Mouse (Mus musculus) limb, embryonic 12.5 days (tissue): ENCODE data around the gene Gm10283. TPM values are rescaled to one million over a fixed set of nuclear protein-coding genes. Genes with fewer than 3 reads are reported as not detected.

Source experiments
- ATAC-seq: fragments of 200-750 bp; cut with Nextera tagmentation; 2 replicates; pipeline ENCODE4 v1.8.0; 2017; ENCODE audit warnings: low read depth, moderate TSS enrichment; ENCODE audit not compliant: insufficient number of reproducible peaks, insufficient read depth, low FRiP score, low TSS enrichment
- H3K27ac ChIP-seq: fragments of 300-500 bp; sonication (generic); 2 replicates; pipeline ENCODE4 v1.5.1; 2016; ENCODE audit warnings: mild to moderate bottlenecking, moderate library complexity
- H3K27me3 ChIP-seq: fragments of 300-500 bp; sonication (generic); 2 replicates; pipeline ENCODE4 v1.6.1; 2016; ENCODE audit warnings: mild to moderate bottlenecking, moderate library complexity
- H3K36me3 ChIP-seq: fragments of 300-500 bp; sonication (generic); 2 replicates; pipeline ENCODE4 v1.6.1; 2016; ENCODE audit warnings: mild to moderate bottlenecking, moderate library complexity
- H3K4me1 ChIP-seq: fragments of 300-500 bp; sonication (generic); replicated peaks from 2 replicates; pipeline ENCODE4 v1.6.1; 2016
- H3K4me2 ChIP-seq: fragments of 300-500 bp; sonication (generic); 2 replicates; pipeline ENCODE4 v1.6.1; 2016; ENCODE audit warnings: mild to moderate bottlenecking, moderate library complexity
- H3K4me3 ChIP-seq: fragments of 300-500 bp; sonication (generic); replicated peaks from 2 replicates; pipeline ENCODE4 v1.5.1; 2016; ENCODE audit warnings: mild to moderate bottlenecking
- H3K9ac ChIP-seq: fragments of 300-500 bp; sonication (generic); replicated peaks from 2 replicates; pipeline ENCODE4 v1.6.1; 2016; ENCODE audit warnings: mild to moderate bottlenecking, moderate library complexity
- H3K9me3 ChIP-seq: fragments of 300-500 bp; sonication (generic); 2 replicates; pipeline ENCODE4 v1.6.1; 2016; ENCODE audit warnings: mild to moderate bottlenecking, moderate library complexity
- WGBS: fragments of 180-500 bp; shearing (Covaris S2); methylation state at CpG from one replicate; pipeline ENCODE4 v1.1.7; 2016; 5-methylcytosine and 5-hydroxymethylcytosine counted together
- polyA plus RNA-seq: library from polyadenylated mRNA; unstranded; fragments of >200 nt; fragmentation: Nextera tagmentation; extraction: Ambion mirVana; gene quantifications from 2 replicates; pipeline ENCODE4 v1.2.1, GENCODE M21; 2016

Gm10283 gene
- polyA plus RNA-seq, 1 experiment from 2014 or later, result not detected

DNA sequence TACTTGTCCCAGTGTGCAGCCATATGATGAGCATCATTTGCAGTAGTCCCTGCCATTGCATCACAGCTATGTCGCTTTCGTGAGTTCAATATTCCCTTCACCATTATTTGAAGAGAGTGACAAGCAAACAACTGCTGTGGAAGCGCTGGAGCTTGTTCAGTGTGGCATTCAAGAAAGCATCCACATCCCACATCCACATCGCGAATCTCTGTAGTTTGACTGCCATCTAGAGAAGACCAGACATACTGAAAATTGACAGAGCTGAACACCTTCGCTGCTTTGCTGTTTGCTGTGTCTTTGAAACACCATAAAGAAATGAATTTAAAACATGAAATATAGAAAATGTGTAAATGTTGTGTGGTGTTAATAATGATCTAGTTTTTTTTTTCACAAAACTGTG, 58.0 kb downstream of the Gm10283 start:
- Histone ChIP-seq H3K4me1 (no peaks in the 10 kb centered on the region), H3K9ac (no peak overlapping the region), H3K9me3 (no peaks in the 10 kb centered on the region), H3K36me3 (no peaks in the 10 kb centered on the region), H3K4me3 (no peak overlapping the region), H3K4me2 (no peak overlapping the region), H3K27me3 (no peaks in the 10 kb centered on the region), H3K27ac (no peak overlapping the region)
- 78% methylated on average over 6 of the region's 6 CpGs for WGBS
- ATAC-seq, result no peak

DNA sequence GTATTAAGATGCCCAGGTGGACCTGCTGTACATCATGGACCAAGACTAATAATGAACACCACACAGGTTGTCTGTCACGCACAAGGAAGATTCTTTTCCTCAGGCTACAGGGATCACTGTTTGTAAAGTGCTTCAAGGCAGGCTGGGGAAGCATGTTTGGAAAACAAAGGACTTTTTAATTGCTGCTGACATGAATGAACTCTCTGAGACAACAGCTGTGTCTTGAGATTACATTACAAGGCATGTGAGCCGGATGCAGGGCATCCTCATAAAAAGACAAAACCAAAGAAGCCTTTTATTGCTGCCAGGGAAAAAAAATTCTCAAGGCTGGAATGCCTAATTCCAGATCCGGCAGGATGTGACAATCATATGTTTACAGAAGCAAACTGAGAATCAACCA, 64.4 kb downstream of the Gm10283 start:
- Histone ChIP-seq H3K4me1 (no peaks in the 10 kb centered on the region), H3K9ac (no peak overlapping the region), H3K36me3 (no peaks in the 10 kb centered on the region), H3K4me3 (no peak overlapping the region), H3K4me2 (no peak overlapping the region), H3K27me3 (no peaks in the 10 kb centered on the region), H3K27ac (no peak overlapping the region), H3K9me3 (no peaks in the 10 kb centered on the region)
- no peak for ATAC-seq
- WGBS, result 45% methylated on average over 3 of the region's 3 CpGs

DNA sequence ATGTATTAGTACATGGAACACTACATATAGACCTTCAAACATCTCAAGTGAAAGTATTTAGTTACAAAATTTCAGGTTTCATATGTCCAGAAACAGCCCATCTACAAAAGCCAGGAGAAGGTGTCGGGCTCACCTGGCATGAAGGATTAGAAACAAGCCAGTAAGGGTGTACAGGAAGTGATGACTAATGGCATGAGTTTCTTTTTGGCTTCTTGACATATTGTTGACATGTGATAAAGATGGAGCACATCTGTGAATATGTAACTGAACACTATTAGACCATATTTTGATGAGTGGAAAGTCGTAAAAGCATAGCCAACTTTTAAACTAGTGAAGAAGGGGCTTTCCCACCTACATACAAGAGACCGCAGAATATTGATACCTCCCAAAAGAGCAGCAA, 66.1 kb downstream of the Gm10283 start:
- Histone ChIP-seq H3K27me3 (no peaks in the 10 kb centered on the region), H3K36me3 (no peaks in the 10 kb centered on the region), H3K9ac (no peak overlapping the region), H3K9me3 (no peaks in the 10 kb centered on the region), H3K4me2 (no peak overlapping the region), H3K4me3 (no peak overlapping the region), H3K27ac (no peak overlapping the region), H3K4me1 (no peaks in the 10 kb centered on the region)
- no peak for ATAC-seq
- WGBS, result 87% methylated on average over 3 of the region's 3 CpGs

DNA sequence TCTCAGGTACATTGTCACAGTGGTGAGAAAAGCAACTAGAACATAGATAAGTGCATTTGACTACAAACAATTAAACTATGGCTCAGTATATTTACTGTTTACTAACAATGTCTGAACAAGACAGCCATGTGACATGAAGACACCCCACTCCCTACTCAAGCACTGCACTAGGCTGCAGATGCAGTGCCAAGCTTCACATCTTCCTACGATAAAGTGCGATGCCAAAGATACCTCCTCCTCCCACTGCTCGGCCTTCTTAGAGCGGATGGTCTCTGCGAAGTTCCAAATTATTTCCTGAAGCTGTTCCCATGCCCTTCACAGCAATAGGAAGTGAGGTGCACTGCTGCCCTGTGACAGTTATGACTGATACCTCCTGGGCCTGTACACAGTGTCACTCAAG, 70.3 kb downstream of the Gm10283 start:
- 94% methylated on average over 5 of the region's 5 CpGs for WGBS
- no peak for ATAC-seq

DNA sequence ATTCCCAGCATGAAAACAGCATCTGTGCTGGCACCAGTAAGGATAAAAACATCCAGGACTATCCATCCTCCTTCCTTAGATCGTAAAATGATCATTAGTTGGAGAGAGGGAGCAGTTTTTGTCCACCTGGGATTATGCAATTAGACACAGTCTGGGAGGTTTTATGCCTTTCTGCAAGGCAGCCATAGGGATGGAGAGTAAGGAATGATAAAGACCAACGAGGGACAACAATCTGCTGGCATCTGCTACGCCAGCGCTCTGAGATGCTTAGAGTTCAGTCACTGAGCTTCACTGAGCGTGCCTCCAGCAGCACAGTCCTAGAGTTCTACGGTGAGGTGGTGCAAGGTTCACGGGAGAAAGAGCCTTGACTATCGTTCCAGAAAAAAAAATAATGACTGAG, 96.6 kb downstream of the Gm10283 start:
- Histone ChIP-seq H3K9ac (no peak overlapping the region), H3K36me3 (no peaks in the 10 kb centered on the region), H3K9me3 (no peaks in the 10 kb centered on the region), H3K4me2 (no peak overlapping the region), H3K4me1 (no peaks in the 10 kb centered on the region), H3K4me3 (no peak overlapping the region), H3K27ac (no peak overlapping the region), H3K27me3 (no peaks in the 10 kb centered on the region)
- ATAC-seq, result no peak
- WGBS, result 73% methylated on average over 8 of the region's 8 CpGs

More for the DNA sequence above, 70.3 kb downstream of the Gm10283 start:
- Histone ChIP-seq H3K27me3 (no peaks in the 10 kb centered on the region), H3K4me1 (no peaks in the 10 kb centered on the region), H3K4me3 (no peak overlapping the region), H3K27ac (no peak overlapping the region), H3K4me2 (no peak overlapping the region), H3K9me3 (no peaks in the 10 kb centered on the region), H3K9ac (no peak overlapping the region), H3K36me3 (no peaks in the 10 kb centered on the region)

DNA sequence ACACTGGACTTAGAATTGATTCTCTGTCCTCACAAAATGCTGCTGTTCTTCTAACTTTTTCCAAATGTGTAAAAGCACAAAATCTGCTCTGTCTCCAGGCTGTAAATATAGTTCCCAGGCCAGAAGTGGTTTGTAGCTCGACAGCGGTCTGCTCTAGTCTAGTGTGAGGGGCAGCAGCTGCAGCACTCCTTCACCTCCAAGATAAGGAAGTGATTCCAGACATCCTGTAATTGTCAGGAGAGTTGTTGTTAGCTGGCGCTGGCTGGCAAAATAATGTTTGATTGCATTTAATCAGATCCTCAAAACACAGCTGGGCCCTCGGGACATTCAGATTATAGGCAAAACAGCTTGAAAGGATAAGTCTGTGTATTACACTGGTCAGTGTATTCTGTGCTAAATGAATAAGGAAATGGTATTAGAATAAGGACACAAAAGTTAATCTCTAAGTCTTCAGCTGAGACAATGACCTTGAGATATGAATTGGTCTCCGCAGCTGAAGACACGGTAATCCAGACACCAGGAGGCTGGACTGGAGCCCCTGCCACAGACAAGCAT, 97.9 kb downstream of the Gm10283 start:
- no peak for ATAC-seq
- Histone ChIP-seq H3K9ac (no peak overlapping the region), H3K27ac (no peak overlapping the region), H3K27me3 (no peaks in the 10 kb centered on the region), H3K36me3 (no peaks in the 10 kb centered on the region), H3K4me3 (no peak overlapping the region), H3K4me2 (no peak overlapping the region), H3K9me3 (no peaks in the 10 kb centered on the region), H3K4me1 (no peaks in the 10 kb centered on the region)
- WGBS, result 49% methylated on average over 6 of the region's 6 CpGs

DNA sequence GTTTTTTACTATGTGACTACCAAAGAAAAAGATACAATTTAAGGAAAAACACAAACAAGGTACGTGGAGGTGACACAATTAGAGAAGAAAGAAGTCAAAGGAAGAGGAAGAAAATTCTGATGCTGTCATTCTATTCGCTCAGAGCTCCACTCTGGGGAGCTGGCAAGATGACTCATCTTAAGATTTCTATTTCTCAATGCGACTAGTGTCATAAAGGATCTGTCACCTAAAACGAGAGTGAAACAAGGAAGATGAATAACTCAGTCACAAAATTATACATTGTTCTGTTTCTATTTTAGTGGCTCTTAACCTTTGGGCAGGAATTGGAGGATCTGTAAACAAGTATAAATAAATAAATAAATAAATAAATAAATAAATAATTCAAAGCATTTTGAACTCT, 109.3 kb downstream of the Gm10283 start:
- H3K36me3 ChIP-seq, result no peaks in the 10 kb centered on the region
- H3K9me3 ChIP-seq, result no peaks in the 10 kb centered on the region
- H3K4me1 ChIP-seq, result no peaks in the 10 kb centered on the region
- no peak overlapping the region for H3K4me2 ChIP-seq
- H3K27ac ChIP-seq, result no peak overlapping the region
- ATAC-seq, result no peak
- no peak overlapping the region for H3K4me3 ChIP-seq
- 87% methylated on average over 4 of the region's 4 CpGs for WGBS
- H3K9ac ChIP-seq, result no peak overlapping the region
- no peaks in the 10 kb centered on the region for H3K27me3 ChIP-seq

DNA sequence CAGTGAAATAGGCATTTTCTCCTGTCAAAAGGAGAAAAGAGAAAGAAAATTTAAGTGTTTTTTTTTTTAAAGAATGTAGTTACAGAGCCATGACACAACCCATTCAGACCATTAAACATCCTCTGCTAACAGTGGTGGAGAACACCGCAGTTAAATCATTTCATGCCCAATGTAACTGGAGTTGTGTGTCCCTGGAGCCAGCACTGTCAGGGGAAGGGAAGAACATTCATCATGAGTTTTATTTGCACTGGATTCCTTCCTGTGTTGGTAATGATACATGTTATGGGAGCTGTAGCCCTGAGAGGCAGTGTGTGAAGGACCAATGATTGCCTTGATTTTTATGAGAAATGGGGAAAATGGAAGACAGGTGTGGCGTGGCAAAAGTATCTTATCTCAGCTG, 116.4 kb downstream of the Gm10283 start:
- H3K4me3 ChIP-seq, result no peak overlapping the region
- H3K9ac ChIP-seq, result no peak overlapping the region
- ATAC-seq, result no peak
- H3K27ac ChIP-seq, result no peak overlapping the region
- H3K4me1 ChIP-seq, result no peaks in the 10 kb centered on the region
- 92% methylated on average over 2 of the region's 2 CpGs for WGBS
- no peaks in the 10 kb centered on the region for H3K36me3 ChIP-seq
- no peak overlapping the region for H3K4me2 ChIP-seq
- no peaks in the 10 kb centered on the region for H3K9me3 ChIP-seq
- no peaks in the 10 kb centered on the region for H3K27me3 ChIP-seq

Other genes starting within 250 kb of the Gm10283 start
- 0.78 and 1.5 TPM in 2 replicates for gene Aadat, start 2.7 kb upstream of the Gm10283 start, polyA plus RNA-seq
- gene Mfap3l, start 129.6 kb upstream of the Gm10283 start, polyA plus RNA-seq, result 2.2 and 2.7 TPM in 2 replicates